ENCODE assay signal across 22 mouse cellular contexts in the genomic region with DNA sequence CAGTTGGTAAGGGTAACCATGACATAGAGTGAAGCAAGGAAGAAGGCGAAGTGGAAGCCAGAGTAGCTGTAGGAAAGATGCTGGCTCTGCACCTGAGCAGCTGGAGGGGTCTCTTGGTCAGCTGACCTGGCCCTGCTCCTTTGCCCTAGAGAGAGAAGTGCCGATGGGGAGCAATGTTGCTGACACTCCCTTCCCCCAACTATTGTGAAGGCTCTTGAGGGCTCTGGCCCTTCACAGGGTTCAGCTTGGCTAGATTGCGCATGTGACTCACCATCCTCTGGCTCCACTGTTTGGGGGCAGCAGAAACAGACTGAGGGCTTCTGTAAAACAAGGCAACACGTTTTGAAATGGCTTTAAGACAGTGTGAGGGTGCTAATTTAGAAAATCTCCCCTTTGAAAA. TPM values are rescaled to one million over a fixed set of nuclear protein-coding genes. Genes with fewer than 3 reads are reported as not detected.
A peak's percentile ranks its signal among the peaks of the same experiment; 100 is the strongest.
DNase-seq lines count a peak whose midpoint lies in the region; ATAC-seq and TF ChIP-seq lines count a peak whose summit lies in the region.
"Had no signal": no experiment of that assay in that cellular context is flagged by ENCODE, and none has a peak within 500 bp of the region (broad histone marks: within the 10 kb centered on the region; RNA-seq: fewer than 3 reads in every experiment).

No protein-coding gene starts in this region.

- H3K9me3 ChIP-seq in hindbrain, embryonic 10.5 days, result no peaks in the 10 kb centered on the region
- H3K9me3 ChIP-seq in hindbrain, embryonic 11.5 days (ENCODE audit: control insufficient read depth, low read length), result no peaks in the 10 kb centered on the region
- H3K9me3 ChIP-seq: embryonic facial prominence, embryonic 12.5 days; hindbrain, embryonic 13.5 days; lung, embryonic 15.5 days; neural tube, embryonic 12.5 days; stomach, embryonic 15.5 days had no signal

- H3K36me3 ChIP-seq in hindbrain, embryonic 10.5 days, result peaks cover 40% of the 10 kb centered on the region
- no peaks in the 10 kb centered on the region; the same call in 1 of the 2 replicates for H3K36me3 ChIP-seq in hindbrain, embryonic 11.5 days (ENCODE audit: control insufficient read depth, insufficient read depth, low read length)

- TF ChIP-seq CTCF in embryonic fibroblast, embryonic 13.5 days (IDR thresholded peaks at IDR 0.05; ENCODE audit: borderline replicate concordance, insufficient read depth, low read length), result no peak

- no peaks in the 10 kb centered on the region for H3K27me3 ChIP-seq in hindbrain, embryonic 10.5 days (ENCODE audit: insufficient read depth, poor library complexity, severe bottlenecking)
- H3K27me3 ChIP-seq in hindbrain, embryonic 11.5 days (ENCODE audit: control insufficient read depth, insufficient read depth, low read length), result no peaks in the 10 kb centered on the region
- H3K27me3 ChIP-seq: embryonic facial prominence, embryonic 12.5 days; hindbrain, embryonic 13.5 days; lung, embryonic 15.5 days; neural tube, embryonic 12.5 days; Patski; stomach, embryonic 15.5 days had no signal

- no peak overlapping the region for H3K27ac ChIP-seq in hindbrain, embryonic 10.5 days
- no peak overlapping the region for H3K27ac ChIP-seq in hindbrain, embryonic 11.5 days (ENCODE audit: low read depth, low read length)
- peak overlapping the region; percentile 92 for H3K27ac ChIP-seq in embryonic fibroblast, embryonic 13.5 days (ENCODE audit: insufficient read depth, low read length)
- H3K27ac ChIP-seq: embryonic facial prominence, embryonic 12.5 days; hindbrain, embryonic 13.5 days; kidney, postnatal 0 days; layer of hippocampus, adult 2 months; lung, embryonic 15.5 days; neural tube, embryonic 12.5 days; stomach, embryonic 15.5 days had no signal

- H3K4me1 ChIP-seq in hindbrain, embryonic 10.5 days (replicated peaks), result peaks cover 43% of the 10 kb centered on the region
- 0 out of 2 replicates have a peak, but pooled peaks cover 2% of the 10 kb centered on the region for H3K4me1 ChIP-seq in hindbrain, embryonic 11.5 days (replicated peaks; ENCODE audit: control insufficient read depth, insufficient read depth, low read length)
- peaks cover 19% of the 10 kb centered on the region for H3K4me1 ChIP-seq in embryonic fibroblast, embryonic 13.5 days (ENCODE audit: control insufficient read depth, insufficient read depth, low read length)

- H3K9ac ChIP-seq in hindbrain, embryonic 11.5 days (ENCODE audit: low read depth, low read length), result no peak overlapping the region
- H3K9ac ChIP-seq: lung, embryonic 15.5 days; neural tube, embryonic 12.5 days; stomach, embryonic 15.5 days had no signal

- ATAC-seq in hindbrain, embryonic 11.5 days (ENCODE audit: low FRiP score), result no peak
- ATAC-seq: activated CD4-positive, CD25-positive, alpha-beta regulatory T cell, adult 4 months; intestine, embryonic 16.5 days; Patski had no signal

- H3K4me3 ChIP-seq in hindbrain, embryonic 10.5 days, result peak overlapping the region; percentile 11; the same call in 1 of the 2 replicates
- H3K4me3 ChIP-seq in hindbrain, embryonic 11.5 days (ENCODE audit: low read depth, low read length), result no peak overlapping the region
- H3K4me3 ChIP-seq in embryonic fibroblast, embryonic 13.5 days (ENCODE audit: insufficient read depth, low read length), result peak overlapping the region; percentile 11; the same call in 1 of the 2 replicates
- H3K4me3 ChIP-seq: embryonic facial prominence, embryonic 12.5 days; hindbrain, embryonic 13.5 days; layer of hippocampus, adult 2 months; lung, embryonic 15.5 days; neural tube, embryonic 12.5 days; stomach, embryonic 15.5 days had no signal

- 85% methylated on average over 4 of the region's 4 CpGs for WGBS in hindbrain, embryonic 10.5 days
- 90% methylated on average over 4 of the region's 4 CpGs for WGBS in hindbrain, embryonic 11.5 days

- DNase-seq in heart, adult 11 months, result peak; percentile 89
- DNase-seq in heart, adult 9 months (ENCODE audit: low spot score in 2 of 2), result no peak
- DNase-seq in hindbrain, embryonic 10.5 days (ENCODE audit: low spot score), result no peak
- no peak for DNase-seq in hindbrain, embryonic 11.5 days (ENCODE audit: low spot score)
- DNase-seq in 3T3-L1 (ENCODE audit: low read depth, low spot score), result peak; percentile 49
- DNase-seq in urinary bladder, postnatal 36 days (ENCODE audit: low spot score in 2 of 2), result no peak
- DNase-seq: adrenal gland, postnatal 25 days; cerebellum, adult 8-10 months; spleen, adult 18-20 months; thymus, postnatal 25 days had no signal

- no peak overlapping the region for H3K4me2 ChIP-seq in hindbrain, embryonic 11.5 days (replicated peaks; ENCODE audit: low read depth, low read length)
- H3K4me2 ChIP-seq: embryonic facial prominence, embryonic 12.5 days; hindbrain, embryonic 13.5 days; liver, embryonic 11.5 days; lung, embryonic 15.5 days; neural tube, embryonic 12.5 days; stomach, embryonic 15.5 days had no signal

- TF ChIP-seq POLR2A in embryonic fibroblast, embryonic 13.5 days (IDR thresholded peaks at IDR 0.05; ENCODE audit: low read depth, low read length), result no peak

RNA-seq across cellular contexts. Expression of a gene that starts 0.7 kb away (rescaled TPM):
- 110 and 135 TPM in 2 replicates for polyA plus RNA-seq in hindbrain, embryonic 10.5 days (2016; fragmentation: Nextera tagmentation; extraction: Ambion mirVana)
- 114 and 116 TPM in 2 replicates for polyA plus RNA-seq in hindbrain, embryonic 11.5 days (2014; fragmentation: Nextera tagmentation; extraction: Ambion mirVana)
- 80.6 and 86.4 TPM in 2 replicates for polyA plus RNA-seq in embryonic fibroblast, embryonic 13.5 days (2011; ENCODE audit: insufficient read length, low read depth, missing spikeins)

RNA-seq across cellular contexts. Expression of a gene that starts 3.4 kb away (rescaled TPM):
- 502 and 520 TPM in 2 replicates for polyA plus RNA-seq in hindbrain, embryonic 10.5 days (2016; fragmentation: Nextera tagmentation; extraction: Ambion mirVana)
- polyA plus RNA-seq in hindbrain, embryonic 11.5 days (2014; fragmentation: Nextera tagmentation; extraction: Ambion mirVana), result 457 and 490 TPM in 2 replicates
- polyA plus RNA-seq in embryonic fibroblast, embryonic 13.5 days (2011; ENCODE audit: insufficient read length, low read depth, missing spikeins), result 553 and 625 TPM in 2 replicates

RNA-seq across cellular contexts. Expression of a gene that starts 4.2 kb away (rescaled TPM):
- 0.15 and 0.42 TPM in 2 replicates for polyA plus RNA-seq in hindbrain, embryonic 10.5 days (2016; fragmentation: Nextera tagmentation; extraction: Ambion mirVana)
- polyA plus RNA-seq in hindbrain, embryonic 11.5 days (2014; fragmentation: Nextera tagmentation; extraction: Ambion mirVana), result 0.46 and 0.80 TPM in 2 replicates
- polyA plus RNA-seq in embryonic fibroblast, embryonic 13.5 days (2011; ENCODE audit: insufficient read length, low read depth, missing spikeins), result 0.63 TPM in 1 of 2 replicates, not detected in the other
- polyA plus RNA-seq: activated CD4-positive, CD25-positive, alpha-beta regulatory T cell, adult 4 months; embryonic facial prominence, embryonic 12.5 days; intestine, embryonic 16.5 days had no signal

RNA-seq across cellular contexts. Expression of a gene that starts 8.3 kb away (rescaled TPM):
- polyA plus RNA-seq in hindbrain, embryonic 10.5 days (2016; fragmentation: Nextera tagmentation; extraction: Ambion mirVana), result 3.3 and 6.5 TPM in 2 replicates
- polyA plus RNA-seq in hindbrain, embryonic 11.5 days (2014; fragmentation: Nextera tagmentation; extraction: Ambion mirVana), result 3.1 and 3.7 TPM in 2 replicates
- polyA plus RNA-seq in embryonic fibroblast, embryonic 13.5 days (2011; ENCODE audit: insufficient read length, low read depth, missing spikeins), result not detected in 2 replicates

RNA-seq across cellular contexts. Expression of a gene that starts 21.5 kb away (rescaled TPM):
- polyA plus RNA-seq in hindbrain, embryonic 10.5 days (2016; fragmentation: Nextera tagmentation; extraction: Ambion mirVana), result 48.8 and 56.1 TPM in 2 replicates
- polyA plus RNA-seq in hindbrain, embryonic 11.5 days (2014; fragmentation: Nextera tagmentation; extraction: Ambion mirVana), result 80.4 and 80.9 TPM in 2 replicates
- polyA plus RNA-seq in embryonic fibroblast, embryonic 13.5 days (2011; ENCODE audit: insufficient read length, low read depth, missing spikeins), result 24.7 and 28.7 TPM in 2 replicates

Comparison
In these comparisons a context has a peak if more than half of its experiments do, and no peak if none do; other contexts are left out.
1. DNase-seq: peak in heart, adult 11 months (single experiment) and 3T3-L1 (single experiment); none in heart, adult 9 months (0 of 2), hindbrain, embryonic 10.5 days (single experiment), hindbrain, embryonic 11.5 days (single experiment) and urinary bladder, postnatal 36 days (0 of 2).